Mouse (Mus musculus): ENCODE data around the gene Pgrmc2.

Gene Pgrmc2

GRCm38 (mm10) chr3:41065320-41065719, 17.5 kb downstream of the Pgrmc2 start:
- DNase-seq: no peak

- DNase-seq: no peak
Observed at GRCm38 (mm10) chr3:41062758-41063157, 20.1 kb downstream of the Pgrmc2 start.

- no peak for DNase-seq
Observed at GRCm38 (mm10) chr3:41061831-41062565, 20.8 kb downstream of the Pgrmc2 start.

- no peak for DNase-seq
Observed at GRCm38 (mm10) chr3:41059249-41059648, 23.6 kb downstream of the Pgrmc2 start.

- peak; percentile 26 for DNase-seq
Observed at GRCm38 (mm10) chr3:41058395-41058794, 24.5 kb downstream of the Pgrmc2 start.

GRCm38 (mm10) chr3:41053334-41053733, 29.5 kb downstream of the Pgrmc2 start:
- no peak for DNase-seq

GRCm38 (mm10) chr3:41047838-41048237, 35.0 kb downstream of the Pgrmc2 start:
- DNase-seq: no peak

- DNase-seq: no peak
Observed at GRCm38 (mm10) chr3:41043756-41044354, 39.0 kb downstream of the Pgrmc2 start.

- peak; percentile 64 for DNase-seq
Observed at GRCm38 (mm10) chr3:41042195-41042938, 40.5 kb downstream of the Pgrmc2 start.

GRCm38 (mm10) chr3:41041241-41041640, 41.6 kb downstream of the Pgrmc2 start:
- no peak for DNase-seq

- no peak for DNase-seq
Observed at GRCm38 (mm10) chr3:41038297-41038916, 44.4 kb downstream of the Pgrmc2 start.

GRCm38 (mm10) chr3:41031286-41032210, 51.3 kb downstream of the Pgrmc2 start:
- no peak for DNase-seq

- no peak for DNase-seq
Observed at GRCm38 (mm10) chr3:41030705-41031104, 52.1 kb downstream of the Pgrmc2 start.

GRCm38 (mm10) chr3:41021980-41022379, 60.9 kb downstream of the Pgrmc2 start:
- peak; percentile 28 for DNase-seq

GRCm38 (mm10) chr3:41020687-41021086, 62.2 kb downstream of the Pgrmc2 start:
- peak; percentile 37 for DNase-seq

GRCm38 (mm10) chr3:41018022-41018608, 64.7 kb downstream of the Pgrmc2 start:
- no peak for DNase-seq
